Mouse (Mus musculus) gastrocnemius, adult 18-20 months (tissue): ENCODE measurements around the gene Tank. TPM values are rescaled to one million over a fixed set of nuclear protein-coding genes. Genes with fewer than 3 reads are reported as not detected.

Source experiments
- DNase-seq: peaks from one replicate; pipeline ENCODE4 v3.0.0; 2021; ENCODE audit warnings: low spot score
- total RNA-seq, 2 experiments: library from RNA; stranded (reverse); gene quantifications; 2 replicates each; pipeline ENCODE4 v1.2.3; 2021

The Tank gene
- total RNA-seq, 2 experiments from 2014 or later = 17.5 to 17.8 TPM

DNA sequence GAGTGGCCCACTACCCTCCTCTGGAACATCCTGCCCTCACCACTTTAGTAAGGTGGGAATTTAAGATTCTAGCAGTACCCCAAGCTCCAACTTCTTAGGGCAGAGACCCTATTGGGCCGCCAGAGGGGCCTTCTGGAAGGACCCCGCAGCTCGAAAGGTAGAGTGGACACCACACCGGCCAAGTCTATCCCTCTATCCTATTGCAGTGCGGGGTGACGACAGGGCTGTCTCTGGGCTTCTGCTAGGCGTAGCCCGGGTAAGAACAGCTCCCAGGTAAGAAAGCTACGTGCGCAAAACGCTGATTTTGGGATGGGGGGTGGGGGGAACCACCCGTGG is 76.6 kb downstream of the Tank start:
- DNase-seq = no peak

GRCm38 (mm10) chr2:61655382-61656281 is 77.2 kb downstream of the Tank start:
- peak; percentile 3 for DNase-seq

DNA sequence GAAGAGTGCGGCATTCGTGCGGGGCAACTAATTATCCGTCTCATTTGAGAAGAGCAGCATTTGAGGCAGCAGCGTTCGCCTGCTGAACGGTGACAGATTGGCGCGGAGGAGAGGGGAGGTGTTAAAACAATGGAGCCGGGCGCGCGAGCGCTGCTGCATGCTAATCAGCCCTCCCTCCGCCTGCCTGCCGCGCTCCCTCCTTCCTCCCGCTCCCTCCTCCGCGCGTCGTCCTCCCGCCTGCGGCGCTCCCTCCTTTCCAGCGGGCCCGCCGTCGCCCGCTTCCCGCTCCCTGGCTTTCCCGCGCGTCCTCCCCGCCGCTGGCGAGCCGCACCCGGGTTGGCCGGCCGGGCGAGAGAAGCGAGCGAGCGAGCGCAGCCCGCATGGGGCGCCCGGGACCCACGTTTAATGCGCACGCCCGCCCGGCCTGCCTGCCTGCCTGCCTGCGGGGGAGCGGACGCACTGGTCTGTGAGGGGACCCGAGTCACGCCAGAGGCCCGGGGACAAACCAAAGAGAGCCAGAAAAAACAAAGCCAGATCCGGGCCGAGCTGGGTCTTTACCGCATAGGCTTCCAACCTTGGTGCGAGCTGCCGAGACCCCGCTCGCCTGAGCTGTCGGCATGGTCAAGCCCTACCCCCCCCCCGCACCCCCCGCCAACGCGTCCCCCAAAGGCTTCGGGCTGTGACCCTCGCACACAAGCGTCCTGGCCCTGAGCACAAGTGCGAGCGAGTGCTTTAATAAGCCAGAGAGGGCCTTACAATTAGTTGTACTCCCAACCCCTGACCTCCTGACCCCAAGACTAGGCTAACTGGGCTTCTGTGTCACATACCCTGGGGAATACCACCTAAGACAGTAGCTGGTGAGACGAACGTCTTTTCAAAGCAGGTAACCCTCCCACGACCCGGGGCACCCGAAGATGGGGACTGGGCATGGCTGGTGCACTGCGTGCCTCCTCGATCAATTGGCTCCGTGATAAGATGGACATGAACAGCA is 78.3 kb downstream of the Tank start:
- DNase-seq = peak; percentile 20

DNA sequence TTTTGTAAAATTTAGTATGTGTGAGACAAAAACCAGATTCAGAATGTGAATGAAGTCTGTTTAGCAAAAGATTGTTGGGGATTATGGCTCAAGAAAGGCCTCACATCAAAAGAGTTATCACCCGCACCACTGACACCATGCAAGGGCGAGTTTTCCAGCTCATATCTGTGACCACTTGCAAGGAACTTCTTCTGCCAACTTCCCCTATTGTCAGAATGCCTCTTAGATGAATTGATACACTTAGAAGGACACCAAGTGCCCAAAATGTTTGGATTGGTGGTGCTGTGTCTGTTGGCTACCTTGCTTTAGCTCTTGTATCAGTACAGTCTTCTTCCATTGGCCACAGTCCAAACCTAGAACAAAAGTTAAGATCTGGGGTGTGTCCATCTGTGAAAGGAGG is 80.9 kb downstream of the Tank start:
- DNase-seq = no peak

GRCm38 (mm10) chr2:61662833-61663232 is 84.4 kb downstream of the Tank start:
- no peak for DNase-seq

- no peak for DNase-seq
Measured at GRCm38 (mm10) chr2:61663573-61664241, 85.3 kb downstream of the Tank start.

DNA sequence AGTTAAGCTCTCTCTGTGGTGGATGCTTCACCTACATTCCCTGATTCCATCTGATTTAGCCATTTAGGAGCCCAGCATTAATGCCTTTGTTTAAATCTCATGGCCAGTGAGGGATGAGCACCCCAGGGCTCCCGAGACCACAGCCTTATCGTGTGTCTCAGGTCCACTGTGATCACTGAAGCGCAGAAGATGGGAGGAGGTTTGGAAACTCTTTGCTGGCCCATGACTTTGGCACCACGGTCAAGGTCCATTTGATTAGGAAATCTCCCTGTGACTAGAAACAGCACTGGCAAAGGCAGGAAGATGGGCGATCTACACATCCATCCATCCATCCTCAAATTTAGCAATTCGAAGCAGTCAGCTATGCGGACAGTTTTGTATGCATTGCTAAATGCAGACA is 89.0 kb downstream of the Tank start:
- no peak for DNase-seq

- peak; percentile 24 for DNase-seq
Measured at GRCm38 (mm10) chr2:61668260-61668659, 89.9 kb downstream of the Tank start.

DNA sequence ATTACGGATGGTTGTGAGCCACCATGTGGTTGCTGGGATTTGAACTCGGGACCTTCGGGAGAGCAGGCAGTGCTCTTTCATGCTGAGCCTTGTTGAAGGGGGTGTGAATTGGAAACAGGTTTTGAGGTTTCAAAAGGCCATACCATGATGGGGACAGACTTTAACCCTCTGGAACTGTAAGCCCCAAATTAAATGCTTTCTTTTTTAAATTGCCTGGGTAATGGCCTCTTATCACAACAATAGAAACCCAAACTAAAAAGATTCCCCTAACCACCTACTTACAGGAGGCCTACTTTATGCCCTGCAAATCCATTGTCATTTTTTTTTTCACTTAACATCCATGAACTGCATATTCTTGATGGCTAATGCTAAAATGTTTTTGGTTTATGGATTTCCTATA is 96.2 kb downstream of the Tank start:
- no peak for DNase-seq

DNA sequence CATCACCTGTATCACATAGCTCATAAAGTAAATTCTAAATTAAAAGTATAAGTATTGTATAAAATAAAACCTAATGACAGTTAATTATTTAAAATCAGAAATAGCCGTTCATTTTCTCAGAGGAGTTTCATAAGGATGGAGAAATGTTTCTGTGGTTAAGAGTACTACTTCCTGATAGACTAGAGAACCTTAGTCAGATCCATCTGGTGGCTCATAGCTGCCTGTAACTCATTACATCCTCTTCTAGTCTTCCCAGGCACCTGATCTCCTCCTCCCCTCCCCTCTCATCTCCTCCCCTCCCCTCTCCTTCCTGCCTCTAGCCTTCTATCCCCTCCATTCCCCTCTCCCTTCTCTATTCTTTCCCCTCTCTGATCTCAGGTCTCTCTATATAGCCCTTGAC is 103.2 kb downstream of the Tank start:
- no peak for DNase-seq

DNA sequence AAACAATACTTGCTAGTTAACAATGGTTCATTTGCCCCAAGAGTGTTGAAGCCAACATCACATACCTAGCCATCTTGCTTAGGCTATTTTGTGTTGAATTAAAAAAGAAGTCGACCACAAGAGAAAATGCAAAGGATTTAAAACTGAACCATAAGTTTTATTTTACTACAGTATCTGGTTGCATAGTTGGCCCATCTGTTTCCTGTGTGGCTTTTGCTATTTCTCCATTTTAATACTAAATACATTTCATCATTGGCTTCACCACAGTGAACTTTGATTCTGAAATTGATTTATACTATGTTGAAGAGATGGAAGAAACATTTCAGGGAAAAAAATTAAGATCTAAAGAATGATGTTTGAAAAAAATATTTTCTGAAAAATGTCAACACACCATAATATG is 108.1 kb downstream of the Tank start:
- DNase-seq = no peak

DNA sequence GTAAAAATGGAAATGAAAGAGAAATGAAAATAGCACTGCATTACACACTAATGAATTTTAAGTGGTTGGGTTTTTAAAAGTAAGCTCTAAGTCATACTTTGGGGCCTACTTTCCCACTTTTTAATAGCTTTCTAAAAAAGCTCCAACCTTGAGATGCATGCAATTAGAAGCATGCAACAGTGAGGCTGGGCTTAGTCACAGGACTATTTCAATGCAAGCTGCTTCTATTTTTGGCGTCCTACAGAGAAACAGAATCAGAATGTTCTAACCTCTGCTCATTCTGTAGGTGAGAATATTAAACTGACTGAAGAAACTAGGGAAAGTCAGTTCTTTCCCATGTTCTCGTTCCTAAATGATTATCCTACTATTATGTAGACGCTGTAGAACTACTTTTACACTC is 110.7 kb downstream of the Tank start:
- no peak for DNase-seq

Other genes with a start within 250 kb of the Tank start
- gene Psmd14, start 133.1 kb downstream of the Tank start, total RNA-seq = 10 to 100 TPM; 60.1 to 63.9 TPM
- gene Tbr1, start 224.3 kb downstream of the Tank start, total RNA-seq = not detected